Mouse (Mus musculus): Measurements from ENCODE around the gene D11Wsu47e. TPM values are rescaled to one million over a fixed set of nuclear protein-coding genes. Genes with fewer than 3 reads are reported as not detected.

D11Wsu47e gene
- total and polyA plus RNA-seq, 2 experiments from 2014 or later: 10.4 to 18.1 TPM

GRCm38 (mm10) chr11:113731945-113732612 is 47.9 kb downstream of the D11Wsu47e start:
- Histone ChIP-seq H3K4me2 (ENCODE audit: low read depth, low read length) (no peak overlapping the region), H3K27me3 (ENCODE audit: control insufficient read depth, insufficient read depth, low read length) (no peaks in the 10 kb centered on the region), H3K4me3 (ENCODE audit: low read depth, low read length) (no peak overlapping the region), H3K27ac (ENCODE audit: low read depth) (no peak overlapping the region), H3K4me1 (ENCODE audit: control insufficient read depth, insufficient read depth) (peaks cover 19% of the 10 kb centered on the region), H3K9ac (replicated peaks; ENCODE audit: low read depth, low read length) (no peak overlapping the region), H3K36me3 (replicated peaks; ENCODE audit: control insufficient read depth, insufficient read depth, low read length) (peaks cover 24% of the 10 kb centered on the region), H3K9me3 (replicated peaks; ENCODE audit: control insufficient read depth, low read length) (no peaks in the 10 kb centered on the region)
- no peak for TF ChIP-seq EP300 (IDR thresholded peaks at IDR 0.05; ENCODE audit: low read depth)
- peak; percentile 2; the same call in 1 of the 2 replicates for TF ChIP-seq CTCF (IDR thresholded peaks at IDR 0.05; ENCODE audit: low read depth)
- 89% methylated on average over 10 of the region's 10 CpGs for WGBS
- DNase-seq (ENCODE audit: low spot score) (no peak), ATAC-seq (ENCODE audit: insufficient read depth, low read depth) (no peak)

GRCm38 (mm10) chr11:113733631-113734364 is 49.6 kb downstream of the D11Wsu47e start:
- Histone ChIP-seq H3K4me2 (ENCODE audit: low read depth, low read length) (no peak overlapping the region), H3K27me3 (ENCODE audit: control insufficient read depth, insufficient read depth, low read length) (no peaks in the 10 kb centered on the region), H3K27ac (ENCODE audit: low read depth) (peak overlapping the region; percentile 47), H3K4me3 (ENCODE audit: low read depth, low read length) (no peak overlapping the region), H3K9ac (replicated peaks; ENCODE audit: low read depth, low read length) (no peak overlapping the region), H3K36me3 (replicated peaks; ENCODE audit: control insufficient read depth, insufficient read depth, low read length) (peaks cover 7% of the 10 kb centered on the region; the same call in 1 of the 2 replicates), H3K9me3 (replicated peaks; ENCODE audit: control insufficient read depth, low read length) (no peaks in the 10 kb centered on the region), H3K4me1 (ENCODE audit: control insufficient read depth, insufficient read depth) (peaks cover 21% of the 10 kb centered on the region)
- no peak for DNase-seq (ENCODE audit: low spot score)
- TF ChIP-seq EP300 (IDR thresholded peaks at IDR 0.05; ENCODE audit: low read depth) (no peak), CTCF (IDR thresholded peaks at IDR 0.05; ENCODE audit: low read depth) (no peak)
- ATAC-seq (ENCODE audit: insufficient read depth, low read depth): peak; percentile 57
- 49% methylated on average over 6 of the region's 6 CpGs for WGBS

- DNase-seq (ENCODE audit: low spot score): no peak
- H3K4me1 ChIP-seq (ENCODE audit: control insufficient read depth, insufficient read depth): peaks cover 35% of the 10 kb centered on the region
Measured at GRCm38 (mm10) chr11:113735151-113735550, 50.9 kb downstream of the D11Wsu47e start.

GRCm38 (mm10) chr11:113736848-113737552 is 52.8 kb downstream of the D11Wsu47e start:
- no peak for TF ChIP-seq CTCF (IDR thresholded peaks at IDR 0.05; ENCODE audit: low read depth)
- TF ChIP-seq EP300 (IDR thresholded peaks at IDR 0.05; ENCODE audit: low read depth): no peak
- H3K9me3 ChIP-seq (replicated peaks; ENCODE audit: control insufficient read depth, low read length): no peaks in the 10 kb centered on the region
- DNase-seq (ENCODE audit: low spot score): no peak
- no peak overlapping the region for H3K9ac ChIP-seq (replicated peaks; ENCODE audit: low read depth, low read length)
- no peak overlapping the region for H3K4me2 ChIP-seq (ENCODE audit: low read depth, low read length)
- no peaks in the 10 kb centered on the region for H3K36me3 ChIP-seq (replicated peaks; ENCODE audit: control insufficient read depth, insufficient read depth, low read length)
- WGBS: 73% methylated on average over 11 of the region's 11 CpGs
- no peak overlapping the region for H3K27ac ChIP-seq (ENCODE audit: low read depth)
- H3K4me3 ChIP-seq (ENCODE audit: low read depth, low read length): no peak overlapping the region
- peaks cover 35% of the 10 kb centered on the region for H3K4me1 ChIP-seq (ENCODE audit: control insufficient read depth, insufficient read depth)
- no peak for ATAC-seq (ENCODE audit: insufficient read depth, low read depth)
- H3K27me3 ChIP-seq (ENCODE audit: control insufficient read depth, insufficient read depth, low read length): no peaks in the 10 kb centered on the region

More at GRCm38 (mm10) chr11:113735151-113735550, 50.9 kb downstream of the D11Wsu47e start:
- no peaks in the 10 kb centered on the region for H3K9me3 ChIP-seq (replicated peaks; ENCODE audit: control insufficient read depth, low read length)
- H3K4me3 ChIP-seq (ENCODE audit: low read depth, low read length): no peak overlapping the region
- no peak for ATAC-seq (ENCODE audit: insufficient read depth, low read depth)
- no peaks in the 10 kb centered on the region for H3K36me3 ChIP-seq (replicated peaks; ENCODE audit: control insufficient read depth, insufficient read depth, low read length)
- no peak overlapping the region for H3K9ac ChIP-seq (replicated peaks; ENCODE audit: low read depth, low read length)
- no peak for TF ChIP-seq CTCF (IDR thresholded peaks at IDR 0.05; ENCODE audit: low read depth)
- no peak for TF ChIP-seq EP300 (IDR thresholded peaks at IDR 0.05; ENCODE audit: low read depth)
- no peak overlapping the region for H3K27ac ChIP-seq (ENCODE audit: low read depth)
- no peak overlapping the region for H3K4me2 ChIP-seq (ENCODE audit: low read depth, low read length)
- H3K27me3 ChIP-seq (ENCODE audit: control insufficient read depth, insufficient read depth, low read length): no peaks in the 10 kb centered on the region
- 70% methylated on average over 6 of the region's 6 CpGs for WGBS

- no peak for ATAC-seq (ENCODE audit: insufficient read depth, low read depth)
- no peak for TF ChIP-seq EP300 (IDR thresholded peaks at IDR 0.05; ENCODE audit: low read depth)
- TF ChIP-seq CTCF (IDR thresholded peaks at IDR 0.05; ENCODE audit: low read depth): no peak
- 0 out of 2 replicates have a peak, but pooled peaks cover 3% of the 10 kb centered on the region for H3K36me3 ChIP-seq (replicated peaks; ENCODE audit: control insufficient read depth, insufficient read depth, low read length)
- H3K9me3 ChIP-seq (replicated peaks; ENCODE audit: control insufficient read depth, low read length): no peaks in the 10 kb centered on the region
- no peak overlapping the region for H3K4me2 ChIP-seq (ENCODE audit: low read depth, low read length)
- 70% methylated on average over 3 of the region's 3 CpGs for WGBS
- no peak for DNase-seq (ENCODE audit: low spot score)
- H3K27me3 ChIP-seq (ENCODE audit: control insufficient read depth, insufficient read depth, low read length): no peaks in the 10 kb centered on the region
- H3K4me1 ChIP-seq (ENCODE audit: control insufficient read depth, insufficient read depth): peaks cover 35% of the 10 kb centered on the region
- no peak overlapping the region for H3K4me3 ChIP-seq (ENCODE audit: low read depth, low read length)
- no peak overlapping the region for H3K9ac ChIP-seq (replicated peaks; ENCODE audit: low read depth, low read length)
- H3K27ac ChIP-seq (ENCODE audit: low read depth): no peak overlapping the region
Measured at GRCm38 (mm10) chr11:113737553-113737854, 53.3 kb downstream of the D11Wsu47e start.
